Mouse (Mus musculus): ENCODE results near the gene Zfp628. TPM values are rescaled to one million over a fixed set of nuclear protein-coding genes. Genes with fewer than 3 reads are reported as not detected.

Zfp628 gene
- polyA plus RNA-seq, 1 experiment from 2014 or later = 2.1 TPM

GRCm38 (mm10) chr7:4925441-4926381 lies 10.7 kb downstream of the Zfp628 start, which contains the start of gene Ssc5d:
Gene Ssc5d (plus strand): TSS chr7:4925785.
- Histone ChIP-seq H3K9me3 (replicated peaks) (no peaks in the 10 kb centered on the region), H3K36me3 (peaks cover 3% of the 10 kb centered on the region; the same call in 1 of the 2 replicates), H3K9ac (no peak within 1 kb of the TSS), H3K27ac (peak within 1 kb of the TSS; percentile 75), H3K4me2 (no peak within 1 kb of the TSS; the same call in 1 of the 2 replicates), H3K4me3 (no peak within 1 kb of the TSS), H3K4me1 (replicated peaks) (peaks cover 58% of the 10 kb centered on the region), H3K27me3 (no peaks in the 10 kb centered on the region)
- WGBS = 10% methylated on average over 6 of the region's 6 CpGs
- peak; percentile 31 for ATAC-seq (replicated peaks; ENCODE audit: insufficient number of reproducible peaks, insufficient read depth, low FRiP score, low read depth)

DNA sequence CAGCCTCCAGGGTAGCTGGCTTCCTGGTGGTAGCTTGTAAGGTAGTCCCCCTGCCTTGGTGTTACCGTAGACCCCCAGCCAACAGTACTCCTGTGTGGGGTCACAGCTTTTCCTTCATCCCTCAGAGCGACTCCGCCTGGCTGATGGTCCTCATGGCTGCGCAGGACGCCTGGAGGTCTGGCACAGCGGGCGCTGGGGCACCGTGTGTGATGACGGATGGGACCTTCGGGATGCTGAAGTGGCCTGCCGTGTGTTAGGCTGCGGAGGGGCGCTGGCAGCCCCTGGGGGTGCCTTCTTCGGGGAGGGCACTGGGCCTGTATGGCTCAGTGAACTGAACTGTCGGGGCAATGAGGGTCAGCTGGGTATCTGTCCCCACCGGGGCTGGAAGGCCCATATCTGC lies 11.8 kb downstream of the Zfp628 start:
- Histone ChIP-seq H3K27ac (no peak overlapping the region), H3K4me3 (no peak overlapping the region), H3K4me1 (replicated peaks) (peaks cover 47% of the 10 kb centered on the region), H3K9me3 (replicated peaks) (no peaks in the 10 kb centered on the region), H3K36me3 (no peaks in the 10 kb centered on the region), H3K4me2 (no peak overlapping the region), H3K9ac (no peak overlapping the region), H3K27me3 (no peaks in the 10 kb centered on the region)
- WGBS = 69% methylated on average over 16 of the region's 16 CpGs
- ATAC-seq (replicated peaks; ENCODE audit: insufficient number of reproducible peaks, insufficient read depth, low FRiP score, low read depth) = no peak

GRCm38 (mm10) chr7:4927711-4928110 lies 12.7 kb downstream of the Zfp628 start:
- no peaks in the 10 kb centered on the region for H3K36me3 ChIP-seq
- no peaks in the 10 kb centered on the region for H3K27me3 ChIP-seq
- H3K9ac ChIP-seq = no peak overlapping the region
- no peak overlapping the region for H3K4me3 ChIP-seq
- no peak overlapping the region for H3K27ac ChIP-seq
- no peak for ATAC-seq (replicated peaks; ENCODE audit: insufficient number of reproducible peaks, insufficient read depth, low FRiP score, low read depth)
- WGBS = 62% methylated on average over 8 of the region's 8 CpGs
- no peaks in the 10 kb centered on the region for H3K9me3 ChIP-seq (replicated peaks)
- H3K4me2 ChIP-seq = no peak overlapping the region
- H3K4me1 ChIP-seq (replicated peaks) = peaks cover 38% of the 10 kb centered on the region

- no peak for ATAC-seq (replicated peaks; ENCODE audit: insufficient number of reproducible peaks, insufficient read depth, low FRiP score, low read depth)
- WGBS = 70% methylated on average over 17 of the region's 17 CpGs
- no peak overlapping the region for H3K4me2 ChIP-seq
Observed at GRCm38 (mm10) chr7:4928323-4928722, 13.3 kb downstream of the Zfp628 start.

GRCm38 (mm10) chr7:4933103-4933502 lies 18.1 kb downstream of the Zfp628 start:
- ATAC-seq (replicated peaks; ENCODE audit: insufficient number of reproducible peaks, insufficient read depth, low FRiP score, low read depth) = no peak
- WGBS = 66% methylated on average over 12 of the region's 12 CpGs
- H3K4me2 ChIP-seq = no peak overlapping the region

More at GRCm38 (mm10) chr7:4928323-4928722, 13.3 kb downstream of the Zfp628 start:
- no peaks in the 10 kb centered on the region for H3K36me3 ChIP-seq
- H3K27me3 ChIP-seq = no peaks in the 10 kb centered on the region
- no peaks in the 10 kb centered on the region for H3K9me3 ChIP-seq (replicated peaks)
- peaks cover 32% of the 10 kb centered on the region for H3K4me1 ChIP-seq (replicated peaks)
- H3K4me3 ChIP-seq = no peak overlapping the region
- H3K27ac ChIP-seq = no peak overlapping the region
- H3K9ac ChIP-seq = no peak overlapping the region

DNA sequence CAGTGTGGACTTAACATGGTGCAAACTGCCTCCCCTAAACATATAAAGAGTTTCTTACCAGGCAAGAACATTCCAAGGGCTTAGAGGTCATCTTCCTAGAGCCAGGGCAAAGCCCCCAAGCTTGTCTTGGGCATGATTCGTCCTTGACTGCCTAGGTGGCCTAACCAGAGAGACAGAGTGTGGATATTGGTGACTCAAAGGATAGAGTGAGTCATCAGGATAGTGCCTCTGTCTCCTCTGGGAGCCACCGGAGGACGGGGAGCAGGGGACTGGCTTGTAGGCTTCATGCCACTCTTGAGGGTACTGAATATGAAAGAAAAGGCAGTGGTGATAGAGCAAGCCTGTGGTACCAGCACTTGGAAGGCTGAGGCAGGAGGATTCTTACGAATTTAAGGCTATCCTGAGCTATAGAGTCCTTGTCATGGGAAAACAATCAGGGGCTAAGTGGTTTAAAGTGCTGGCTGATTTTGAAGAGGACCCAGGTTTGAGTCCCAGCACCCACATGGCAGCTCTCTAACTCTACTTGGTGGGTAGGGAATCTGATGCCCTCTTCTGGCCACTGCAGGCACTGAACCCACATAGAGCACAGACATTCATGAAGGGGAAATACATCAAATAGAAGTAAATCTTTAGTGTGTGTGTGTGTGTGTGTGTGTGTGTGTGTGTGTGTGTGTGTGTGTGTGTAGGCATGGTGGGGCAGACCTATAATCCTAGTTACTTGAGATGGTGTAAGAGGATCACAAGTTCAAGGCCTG lies 19.3 kb downstream of the Zfp628 start:
- H3K36me3 ChIP-seq = no peaks in the 10 kb centered on the region
- 0 out of 2 replicates have a peak, but pooled peaks cover 4% of the 10 kb centered on the region for H3K9me3 ChIP-seq (replicated peaks)
- H3K9ac ChIP-seq = no peak overlapping the region
- H3K4me1 ChIP-seq (replicated peaks) = no peaks in the 10 kb centered on the region
- no peak overlapping the region for H3K4me3 ChIP-seq
- no peak for ATAC-seq (replicated peaks; ENCODE audit: insufficient number of reproducible peaks, insufficient read depth, low FRiP score, low read depth)
- H3K4me2 ChIP-seq = no peak overlapping the region
- 80% methylated on average over 4 of the region's 4 CpGs for whole genome bisulfite sequencing
- H3K27me3 ChIP-seq = no peaks in the 10 kb centered on the region
- no peak overlapping the region for H3K27ac ChIP-seq

More at GRCm38 (mm10) chr7:4933103-4933502, 18.1 kb downstream of the Zfp628 start:
- Histone ChIP-seq H3K9me3 (replicated peaks) (0 out of 2 replicates have a peak, but pooled peaks cover 4% of the 10 kb centered on the region), H3K36me3 (no peaks in the 10 kb centered on the region), H3K27me3 (no peaks in the 10 kb centered on the region), H3K4me1 (replicated peaks) (no peaks in the 10 kb centered on the region), H3K4me3 (no peak overlapping the region), H3K9ac (no peak overlapping the region), H3K27ac (no peak overlapping the region)

DNA sequence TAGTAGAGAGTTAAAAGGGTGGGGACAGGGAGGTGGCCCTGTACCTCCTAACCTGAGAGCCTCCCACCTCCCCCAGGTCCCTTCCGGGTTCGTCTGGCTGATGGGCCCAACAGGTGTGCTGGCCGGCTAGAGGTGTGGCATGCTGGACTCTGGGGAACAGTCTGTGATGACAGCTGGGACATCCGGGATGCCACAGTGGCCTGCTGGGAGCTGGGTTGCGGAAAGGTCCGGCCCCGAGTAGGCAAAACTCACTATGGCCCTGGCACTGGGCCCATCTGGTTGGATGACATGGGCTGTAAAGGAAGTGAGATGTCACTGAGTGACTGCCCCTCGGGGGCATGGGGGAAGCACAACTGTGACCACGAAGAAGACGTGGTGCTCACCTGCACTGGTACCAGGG lies 21.8 kb downstream of the Zfp628 start:
- H3K9me3 ChIP-seq (replicated peaks) = 0 out of 2 replicates have a peak, but pooled peaks cover 4% of the 10 kb centered on the region
- ATAC-seq (replicated peaks; ENCODE audit: insufficient number of reproducible peaks, insufficient read depth, low FRiP score, low read depth) = no peak
- WGBS = 70% methylated on average over 10 of the region's 10 CpGs

DNA sequence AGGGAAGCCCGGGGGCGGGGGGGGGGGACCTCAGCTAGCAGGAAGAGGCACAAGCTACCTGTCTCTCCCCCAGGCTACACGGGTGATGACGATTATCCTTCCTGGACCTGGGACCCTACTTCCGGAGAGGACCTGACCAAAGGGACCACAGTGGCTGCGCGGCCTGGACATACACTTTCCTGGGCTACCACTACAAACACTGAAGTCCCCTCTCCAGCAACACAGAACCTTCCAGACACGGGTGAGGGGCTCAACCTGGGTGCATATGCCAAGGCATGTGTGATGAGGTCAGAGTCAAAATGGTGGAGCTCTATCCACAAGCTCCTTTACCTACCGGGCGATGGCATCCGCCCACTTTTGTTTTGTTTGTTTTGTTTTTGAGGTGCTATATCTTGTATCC lies 22.4 kb downstream of the Zfp628 start:
- Histone ChIP-seq H3K4me3 (no peak overlapping the region), H3K4me1 (replicated peaks) (no peaks in the 10 kb centered on the region), H3K4me2 (no peak overlapping the region), H3K9me3 (replicated peaks) (0 out of 2 replicates have a peak, but pooled peaks cover 4% of the 10 kb centered on the region), H3K9ac (no peak overlapping the region), H3K27me3 (no peaks in the 10 kb centered on the region), H3K36me3 (no peaks in the 10 kb centered on the region), H3K27ac (no peak overlapping the region)
- 76% methylated on average over 11 of the region's 11 CpGs for WGBS
- ATAC-seq (replicated peaks; ENCODE audit: insufficient number of reproducible peaks, insufficient read depth, low FRiP score, low read depth) = no peak

More for the DNA sequence above, 21.8 kb downstream of the Zfp628 start:
- H3K9ac ChIP-seq = no peak overlapping the region
- no peaks in the 10 kb centered on the region for H3K4me1 ChIP-seq (replicated peaks)
- no peak overlapping the region for H3K4me3 ChIP-seq
- H3K27me3 ChIP-seq = no peaks in the 10 kb centered on the region
- no peaks in the 10 kb centered on the region for H3K36me3 ChIP-seq
- H3K4me2 ChIP-seq = no peak overlapping the region
- H3K27ac ChIP-seq = no peak overlapping the region

GRCm38 (mm10) chr7:4938456-4938855 lies 23.4 kb downstream of the Zfp628 start:
- no peak overlapping the region for H3K27ac ChIP-seq
- ATAC-seq (replicated peaks; ENCODE audit: insufficient number of reproducible peaks, insufficient read depth, low FRiP score, low read depth) = no peak
- no peaks in the 10 kb centered on the region for H3K36me3 ChIP-seq
- H3K9me3 ChIP-seq (replicated peaks) = 0 out of 2 replicates have a peak, but pooled peaks cover 4% of the 10 kb centered on the region
- H3K4me2 ChIP-seq = no peak overlapping the region
- H3K4me1 ChIP-seq (replicated peaks) = peaks cover 2% of the 10 kb centered on the region
- WGBS = 45% methylated on average over 2 of the region's 2 CpGs
- H3K9ac ChIP-seq = no peak overlapping the region
- no peaks in the 10 kb centered on the region for H3K27me3 ChIP-seq
- no peak overlapping the region for H3K4me3 ChIP-seq

- H3K4me2 ChIP-seq = no peak overlapping the region
- H3K27me3 ChIP-seq = no peaks in the 10 kb centered on the region
- 18% methylated on average over 9 of the region's 9 CpGs for WGBS
- H3K36me3 ChIP-seq = no peaks in the 10 kb centered on the region
- no peak overlapping the region for H3K4me3 ChIP-seq
- no peaks in the 10 kb centered on the region for H3K9me3 ChIP-seq (replicated peaks)
- H3K27ac ChIP-seq = no peak overlapping the region
- ATAC-seq (replicated peaks; ENCODE audit: insufficient number of reproducible peaks, insufficient read depth, low FRiP score, low read depth) = no peak
- no peak overlapping the region for H3K9ac ChIP-seq
- H3K4me1 ChIP-seq (replicated peaks) = peaks cover 4% of the 10 kb centered on the region
Observed at GRCm38 (mm10) chr7:4940068-4940479, 25.1 kb downstream of the Zfp628 start.

GRCm38 (mm10) chr7:4942673-4943072 lies 27.7 kb downstream of the Zfp628 start:
- H3K4me2 ChIP-seq = no peak overlapping the region
- no peak overlapping the region for H3K4me3 ChIP-seq
- no peaks in the 10 kb centered on the region for H3K36me3 ChIP-seq
- 40% methylated on average over 5 of the region's 5 CpGs for WGBS
- H3K27ac ChIP-seq = no peak overlapping the region
- H3K9me3 ChIP-seq (replicated peaks) = no peaks in the 10 kb centered on the region
- peaks cover 4% of the 10 kb centered on the region for H3K4me1 ChIP-seq (replicated peaks)
- H3K27me3 ChIP-seq = no peaks in the 10 kb centered on the region
- no peak for ATAC-seq (replicated peaks; ENCODE audit: insufficient number of reproducible peaks, insufficient read depth, low FRiP score, low read depth)
- no peak overlapping the region for H3K9ac ChIP-seq
